Mouse (Mus musculus): ENCODE measurements at regions not wholly inside any gene's neighbourhood (a gene's known extent, or its start where the extent isn't known, plus 50 kb on each side); places are given as distances from the start of the nearest gene placed in this dataset.
A peak's percentile ranks its signal among the peaks of the same experiment; 100 is the strongest.

DNA sequence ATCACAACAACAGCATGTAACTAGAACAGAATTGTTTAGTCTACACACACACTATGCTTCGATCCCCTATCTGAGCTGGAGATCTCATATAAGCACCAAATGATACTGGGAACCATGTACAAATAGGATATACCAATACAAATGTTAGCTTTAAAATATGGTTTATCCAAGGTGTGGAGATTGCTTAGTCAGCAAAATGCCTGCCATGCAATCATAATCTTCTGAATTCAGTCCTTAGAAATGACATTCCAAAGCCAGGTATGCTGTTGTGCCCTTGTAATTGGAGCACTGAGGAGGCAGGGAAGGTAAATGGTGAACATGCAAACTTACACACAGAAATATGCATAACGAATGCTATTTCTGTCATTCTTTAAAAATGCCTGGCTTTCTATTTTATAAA is 54.0 kb upstream of the Thsd7b start:
- DNase-seq (ENCODE audit: low read depth, low spot score) = no peak

DNA sequence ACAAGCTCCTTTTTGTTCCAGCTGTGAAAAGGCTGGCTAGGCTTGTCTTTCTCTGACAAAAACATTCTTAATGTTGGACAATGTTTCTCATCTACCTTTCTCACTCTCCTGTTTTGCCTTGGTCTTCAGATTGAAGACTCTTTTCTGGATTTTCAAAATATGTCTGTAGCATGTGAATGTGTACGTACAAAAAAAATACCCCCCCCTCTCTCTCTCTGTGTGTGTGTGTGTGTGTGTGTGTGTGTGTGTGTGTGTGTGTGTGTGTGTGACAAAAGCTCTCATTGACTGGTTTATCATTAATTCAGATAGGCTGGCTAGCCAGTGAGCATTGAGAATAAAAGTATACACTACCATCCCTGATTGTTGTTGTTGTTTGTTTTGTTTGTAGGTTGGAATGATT is 64.3 kb upstream of the Thsd7b start:
- no peak for DNase-seq (ENCODE audit: low read depth, low spot score)

DNA sequence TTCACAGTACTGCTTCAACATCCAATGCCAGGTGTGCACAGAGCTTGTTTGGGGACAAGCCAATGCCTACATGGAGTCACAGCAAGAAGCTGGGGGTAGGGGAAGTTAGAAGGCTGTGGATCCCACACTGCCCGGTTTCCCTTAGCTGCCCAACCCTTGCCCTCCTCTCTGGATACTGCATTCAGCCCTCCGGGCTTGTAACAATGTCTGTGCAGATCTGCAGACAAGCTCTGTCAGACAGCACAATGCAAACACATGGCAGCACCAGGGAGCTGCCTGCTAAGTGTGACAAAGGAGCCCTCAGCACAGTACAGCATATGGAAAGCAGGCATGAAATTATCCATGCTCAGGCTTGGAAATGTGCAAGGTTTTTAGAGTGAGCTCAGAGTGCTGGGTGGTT is 64.7 kb upstream of the Thsd7b start:
- no peak for DNase-seq (ENCODE audit: low read depth, low spot score)

- DNase-seq (ENCODE audit: low read depth, low spot score) = no peak
Observed at GRCm38 (mm10) chr1:129207674-129208073, 65.4 kb upstream of the Thsd7b start.

GRCm38 (mm10) chr1:129180174-129180759 is 92.8 kb upstream of the Thsd7b start:
- no peak for DNase-seq (ENCODE audit: low read depth, low spot score)

GRCm38 (mm10) chr1:129169936-129170335 is 103.2 kb upstream of the Thsd7b start:
- no peak for DNase-seq (ENCODE audit: low read depth, low spot score)

DNA sequence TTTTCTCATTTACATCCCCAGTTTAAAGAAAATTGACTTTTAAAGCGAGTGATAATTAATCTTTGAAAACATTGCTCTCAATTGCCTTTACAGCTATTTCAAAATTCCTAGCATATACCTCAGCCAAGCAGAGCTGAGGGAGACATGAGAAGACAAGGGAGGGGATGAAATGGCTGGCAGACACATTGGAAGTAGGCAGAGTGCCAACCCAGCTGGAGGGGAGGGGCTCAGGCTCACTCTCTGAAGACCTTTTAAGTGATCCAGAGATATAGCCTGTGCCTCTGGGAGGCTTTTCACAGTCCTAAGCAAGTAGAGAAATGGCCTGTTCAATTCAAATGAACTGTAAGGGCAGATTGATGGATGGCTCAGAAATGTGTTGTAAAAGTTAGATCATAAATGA is 122.5 kb upstream of the Thsd7b start:
- DNase-seq (ENCODE audit: low read depth, low spot score) = no peak

DNA sequence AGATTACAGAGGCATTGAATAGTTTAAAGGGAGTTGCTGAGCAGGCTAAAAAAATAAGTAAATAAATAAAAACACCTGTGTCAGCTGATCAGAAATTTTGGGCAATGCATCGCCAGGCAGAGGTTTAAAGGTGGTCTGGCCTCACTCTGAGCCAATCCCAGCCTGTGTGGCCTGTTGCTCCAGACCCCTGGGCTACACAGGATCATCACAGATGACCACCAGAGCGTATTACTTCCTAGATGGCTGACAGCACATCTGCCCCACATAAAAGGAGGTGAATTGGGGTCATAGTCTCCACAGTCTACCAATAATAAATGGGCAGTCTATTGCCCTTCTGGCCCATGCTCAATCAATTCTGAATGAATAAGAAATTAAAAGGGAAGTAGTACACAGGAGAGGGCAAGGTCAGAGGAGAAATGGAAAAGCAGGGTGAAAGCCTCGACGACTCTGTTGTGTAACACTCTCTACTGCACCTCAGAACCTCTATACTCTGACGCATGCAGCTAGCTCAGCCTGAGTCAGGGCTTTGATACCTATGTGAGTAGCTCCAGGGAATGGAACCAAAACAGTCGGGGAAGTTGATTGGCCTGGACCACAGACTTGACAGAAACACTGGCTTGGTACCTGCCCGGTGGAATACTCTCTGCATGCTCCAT is 124.2 kb upstream of the Thsd7b start:
- no peak for DNase-seq (ENCODE audit: low read depth, low spot score)

- DNase-seq (ENCODE audit: low read depth, low spot score) = no peak
Observed at GRCm38 (mm10) chr1:129146395-129147094, 126.6 kb upstream of the Thsd7b start.

- no peak for DNase-seq (ENCODE audit: low read depth, low spot score)
Observed at GRCm38 (mm10) chr1:129138783-129139182, 134.3 kb upstream of the Thsd7b start.

- DNase-seq (ENCODE audit: low read depth, low spot score) = peak; percentile 88
Observed at GRCm38 (mm10) chr1:129106961-129107557, 166.0 kb upstream of the Thsd7b start.

- no peak for DNase-seq (ENCODE audit: low read depth, low spot score)
Observed at GRCm38 (mm10) chr1:129100997-129101396, 172.1 kb upstream of the Thsd7b start.

GRCm38 (mm10) chr1:129078274-129078673 is 194.8 kb upstream of the Thsd7b start:
- DNase-seq (ENCODE audit: low read depth, low spot score) = peak; percentile 12

- no peak for DNase-seq (ENCODE audit: low read depth, low spot score)
Observed at GRCm38 (mm10) chr1:129057182-129057581, 215.9 kb upstream of the Thsd7b start.

GRCm38 (mm10) chr1:129055252-129055651 is 217.8 kb upstream of the Thsd7b start:
- DNase-seq (ENCODE audit: low read depth, low spot score) = no peak

GRCm38 (mm10) chr1:129033707-129034106 is 239.4 kb upstream of the Thsd7b start:
- DNase-seq (ENCODE audit: low read depth, low spot score) = no peak

GRCm38 (mm10) chr1:129005899-129006298 is 267.2 kb upstream of the Thsd7b start:
- no peak for DNase-seq (ENCODE audit: low read depth, low spot score)

- DNase-seq (ENCODE audit: low read depth, low spot score) = peak; percentile 3
Observed at GRCm38 (mm10) chr1:129002286-129002685, 270.8 kb upstream of the Thsd7b start.

GRCm38 (mm10) chr1:129001766-129002165 is 271.3 kb upstream of the Thsd7b start:
- DNase-seq (ENCODE audit: low read depth, low spot score) = peak; percentile 59

- DNase-seq (ENCODE audit: low read depth, low spot score) = peak; percentile 75
Observed at GRCm38 (mm10) chr1:128999741-129000517, 273.2 kb upstream of the Thsd7b start.

DNA sequence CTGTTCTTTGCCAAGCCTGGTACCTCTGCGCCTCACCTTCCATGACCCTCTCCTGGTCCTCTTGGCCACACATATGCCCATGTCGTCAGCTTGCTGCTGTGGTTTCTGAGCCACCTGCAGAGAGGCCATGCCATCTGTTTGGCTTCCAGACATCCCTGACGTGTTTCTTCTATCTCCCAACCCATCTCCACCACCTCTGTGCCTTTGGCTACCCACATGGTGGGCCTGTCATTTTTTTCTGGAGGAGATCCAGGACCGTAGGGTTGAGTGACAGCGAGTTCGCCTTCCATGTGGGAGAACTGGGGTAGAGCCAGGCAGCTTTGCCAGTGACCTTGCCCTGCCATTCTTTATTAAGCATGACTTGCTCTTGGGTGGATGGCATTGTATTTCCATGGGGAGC is 278.4 kb upstream of the Thsd7b start:
- peak; percentile 1 for DNase-seq (ENCODE audit: low read depth, low spot score)

GRCm38 (mm10) chr1:128983411-128983810 is 289.7 kb upstream of the Thsd7b start:
- no peak for DNase-seq (ENCODE audit: low read depth, low spot score)
